In the genomic region with DNA sequence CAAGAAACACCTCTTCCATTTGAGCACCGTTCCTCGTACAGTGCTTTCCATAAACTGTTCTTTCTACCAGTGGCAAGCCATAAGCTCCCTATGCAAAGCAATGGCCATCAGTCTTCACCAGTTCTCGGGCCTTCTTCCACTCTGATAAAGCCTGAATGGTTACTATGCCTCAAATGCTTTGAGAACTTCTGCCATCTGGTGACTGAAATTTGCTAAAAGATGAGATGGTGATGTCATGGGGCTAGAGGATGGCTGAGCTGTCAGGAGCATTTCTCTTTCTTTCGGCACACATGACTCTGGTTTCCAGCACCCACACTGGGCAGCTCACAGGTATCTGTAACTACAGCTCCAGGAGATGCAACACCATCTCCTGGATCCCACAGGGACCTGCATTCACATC, we compare ENCODE assay signal across 9 mouse cellular contexts. TPM values are rescaled to one million over a fixed set of nuclear protein-coding genes. Genes with fewer than 3 reads are reported as not detected.
A peak's percentile ranks its signal among the peaks of the same experiment; 100 is the strongest.
DNase-seq lines count a peak whose midpoint lies in the region; ATAC-seq and TF ChIP-seq lines count a peak whose summit lies in the region.
"Had no signal": no experiment of that assay in that cellular context is flagged by ENCODE, and none has a peak within 500 bp of the region (broad histone marks: within the 10 kb centered on the region; RNA-seq: fewer than 3 reads in every experiment).

No protein-coding gene starts in this region.

- H3K9me3 ChIP-seq in midbrain, embryonic 16.5 days (replicated peaks; ENCODE audit: control insufficient read depth, low read length, poor library complexity, severe bottlenecking) = no peaks in the 10 kb centered on the region
- no peaks in the 10 kb centered on the region for H3K9me3 ChIP-seq in midbrain, embryonic 10.5 days (replicated peaks)
- H3K9me3 ChIP-seq in forebrain, embryonic 16.5 days (ENCODE audit: control insufficient read depth, low read length) = no peaks in the 10 kb centered on the region
- no peaks in the 10 kb centered on the region for H3K9me3 ChIP-seq in limb, embryonic 14.5 days (ENCODE audit: control insufficient read depth, low read length)
- H3K9me3 ChIP-seq: G1E had no signal

- no peaks in the 10 kb centered on the region for H3K36me3 ChIP-seq in midbrain, embryonic 16.5 days (ENCODE audit: control insufficient read depth, insufficient read depth, low read length)
- no peaks in the 10 kb centered on the region for H3K36me3 ChIP-seq in midbrain, embryonic 10.5 days
- H3K36me3 ChIP-seq in forebrain, embryonic 16.5 days (ENCODE audit: control insufficient read depth, insufficient read depth) = no peaks in the 10 kb centered on the region
- H3K36me3 ChIP-seq in limb, embryonic 14.5 days (ENCODE audit: control insufficient read depth, insufficient read depth, low read length) = no peaks in the 10 kb centered on the region
- H3K36me3 ChIP-seq: G1E had no signal

- H3K9ac ChIP-seq in midbrain, embryonic 16.5 days (ENCODE audit: low read depth, low read length) = no peak overlapping the region
- H3K9ac ChIP-seq in forebrain, embryonic 16.5 days (replicated peaks; ENCODE audit: low read depth, low read length) = no peak overlapping the region
- H3K9ac ChIP-seq in limb, embryonic 14.5 days (ENCODE audit: low read depth, low read length, severe bottlenecking) = no peak overlapping the region

- 76% methylated on average over 4 of the region's 4 CpGs for WGBS in midbrain, embryonic 16.5 days
- WGBS in midbrain, embryonic 10.5 days = 85% methylated on average over 4 of the region's 4 CpGs
- WGBS in forebrain, embryonic 16.5 days = 75% methylated on average over 4 of the region's 4 CpGs
- 79% methylated on average over 4 of the region's 4 CpGs for WGBS in limb, embryonic 14.5 days

- no peak overlapping the region for H3K4me3 ChIP-seq in midbrain, embryonic 16.5 days (ENCODE audit: low read depth, low read length)
- H3K4me3 ChIP-seq in midbrain, embryonic 10.5 days = no peak overlapping the region
- no peak overlapping the region for H3K4me3 ChIP-seq in forebrain, embryonic 16.5 days (replicated peaks; ENCODE audit: low read length)
- no peak overlapping the region for H3K4me3 ChIP-seq in limb, embryonic 14.5 days (replicated peaks; ENCODE audit: low read length)

- H3K27me3 ChIP-seq in midbrain, embryonic 16.5 days (ENCODE audit: control insufficient read depth, insufficient read depth, low read depth, low read length) = no peaks in the 10 kb centered on the region
- no peaks in the 10 kb centered on the region for H3K27me3 ChIP-seq in midbrain, embryonic 10.5 days (ENCODE audit: low read depth, poor library complexity, severe bottlenecking)
- H3K27me3 ChIP-seq in forebrain, embryonic 16.5 days (replicated peaks; ENCODE audit: control insufficient read depth, insufficient read depth, low read length) = no peaks in the 10 kb centered on the region
- H3K27me3 ChIP-seq in limb, embryonic 14.5 days (ENCODE audit: control insufficient read depth, insufficient read depth, low read length) = no peaks in the 10 kb centered on the region

- TF ChIP-seq POLR2A in limb, embryonic 14.5 days (IDR thresholded peaks at IDR 0.05; ENCODE audit: borderline replicate concordance, extremely low read depth, insufficient read depth, insufficient read length) = no peak

- H3K4me1 ChIP-seq in midbrain, embryonic 16.5 days (ENCODE audit: control insufficient read depth, insufficient read depth, low read length) = no peaks in the 10 kb centered on the region
- H3K4me1 ChIP-seq in midbrain, embryonic 10.5 days = peaks cover 6% of the 10 kb centered on the region
- no peaks in the 10 kb centered on the region for H3K4me1 ChIP-seq in forebrain, embryonic 16.5 days (replicated peaks; ENCODE audit: control insufficient read depth, insufficient read depth, low read length)
- H3K4me1 ChIP-seq in limb, embryonic 14.5 days (ENCODE audit: control insufficient read depth, insufficient read depth, low read length) = no peaks in the 10 kb centered on the region

- peak; percentile 23 for DNase-seq in gastrocnemius, adult 18-20 months (ENCODE audit: low spot score)
- no peak for DNase-seq in gastrocnemius, postnatal 10 days
- no peak for DNase-seq in midbrain, embryonic 10.5 days (ENCODE audit: low spot score)
- DNase-seq in limb, embryonic 14.5 days (ENCODE audit: low spot score) = peak; percentile 35
- no peak for DNase-seq in spleen, postnatal 4 days (ENCODE audit: low spot score in 2 of 2)
- DNase-seq in thymus, postnatal 36 days = no peak

- H3K4me2 ChIP-seq in midbrain, embryonic 16.5 days (ENCODE audit: low read length) = no peak overlapping the region
- H3K4me2 ChIP-seq in forebrain, embryonic 16.5 days (ENCODE audit: low read length) = no peak overlapping the region
- H3K4me2 ChIP-seq in limb, embryonic 14.5 days (replicated peaks; ENCODE audit: low read depth, low read length, severe bottlenecking) = no peak overlapping the region

- peak; percentile 84 for ATAC-seq in midbrain, embryonic 16.5 days
- peak; percentile 84 for ATAC-seq in forebrain, embryonic 16.5 days
- ATAC-seq in limb, embryonic 14.5 days (ENCODE audit: low FRiP score, low read depth) = no peak

- H3K27ac ChIP-seq in midbrain, embryonic 16.5 days (ENCODE audit: low read length) = no peak overlapping the region
- no peak overlapping the region for H3K27ac ChIP-seq in midbrain, embryonic 10.5 days (replicated peaks)
- no peak overlapping the region for H3K27ac ChIP-seq in forebrain, embryonic 16.5 days (ENCODE audit: low read length)
- no peak overlapping the region for H3K27ac ChIP-seq in limb, embryonic 14.5 days (replicated peaks; ENCODE audit: low read depth, low read length)

RNA-seq across cellular contexts. Expression of gene Tfg, which starts 40.1 kb away (rescaled TPM):
- total RNA-seq in gastrocnemius, adult 18-20 months (2021) = 10 to 100 TPM; 41.1 to 41.5 TPM
- total RNA-seq in gastrocnemius, postnatal 10 days (2021) = 10 to 100 TPM; 50.4 to 57.6 TPM
- 163 and 170 TPM in 2 replicates for polyA plus RNA-seq in midbrain, embryonic 16.5 days (2015; fragmentation: Nextera tagmentation; extraction: Ambion mirVana)
- polyA plus RNA-seq in midbrain, embryonic 10.5 days (2016; fragmentation: Nextera tagmentation; extraction: Ambion mirVana) = 202 and 203 TPM in 2 replicates
- 150 and 156 TPM in 2 replicates for polyA plus RNA-seq in forebrain, embryonic 16.5 days (2015; fragmentation: Nextera tagmentation; extraction: Ambion mirVana)
- 116 and 138 TPM in 2 replicates for polyA plus RNA-seq in limb, embryonic 14.5 days (2012; rRNA removed)
- 154 and 156 TPM in 2 replicates for polyA plus RNA-seq in limb, embryonic 14.5 days (2014; fragmentation: Nextera tagmentation; extraction: Ambion mirVana)

Comparison
In these comparisons a context has a peak if more than half of its experiments do, and no peak if none do; other contexts are left out.
1. DNase-seq: peak in gastrocnemius, adult 18-20 months (single experiment) and limb, embryonic 14.5 days (single experiment); none in gastrocnemius, postnatal 10 days (single experiment), midbrain, embryonic 10.5 days (single experiment), spleen, postnatal 4 days (0 of 2) and thymus, postnatal 36 days (0 of 2).